Mouse (Mus musculus) heart, adult 8-10 months (tissue): ENCODE data around the gene Gm47429. TPM values are rescaled to one million over a fixed set of nuclear protein-coding genes. Genes with fewer than 3 reads are reported as not detected.
"Not testable (repeated sequence)": the region's sequence is repeated elsewhere in the genome, so short reads cannot be mapped to it uniquely, and the experiment has no call there.

Source experiments
- DNase-seq: peaks from one replicate; pipeline ENCODE4 v3.0.0; 2022; ENCODE audit warnings: low spot score
- total RNA-seq, 4 experiments: library from RNA; stranded (reverse); gene quantifications; 2 replicates each; pipeline ENCODE4 v1.2.4; 2022

The Gm47429 gene
- not detected for total RNA-seq

DNA sequence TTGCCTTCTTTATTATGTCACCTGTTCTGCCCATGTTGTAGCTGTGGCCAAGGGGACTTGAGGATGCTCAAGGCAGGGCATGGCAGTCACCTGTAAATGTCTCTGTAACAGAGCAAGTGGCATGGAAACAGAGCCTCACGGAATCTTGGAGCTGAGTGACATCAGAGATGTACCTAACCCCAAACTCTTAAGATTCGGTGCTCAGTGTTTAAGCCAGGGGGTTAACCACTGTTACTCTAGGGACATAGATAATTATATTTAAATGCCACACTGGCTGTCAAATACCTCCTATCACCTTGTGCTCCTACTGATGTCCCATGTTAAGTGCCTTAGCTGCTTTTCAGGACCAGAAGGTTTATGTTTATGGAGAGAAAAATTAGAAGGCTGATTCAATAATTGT lies at the start of gene Gm47429:
Gm47429 (minus strand) TSS at position 101 of the 400 bp plus-strand sequence.
- DNase-seq: no peak

DNA sequence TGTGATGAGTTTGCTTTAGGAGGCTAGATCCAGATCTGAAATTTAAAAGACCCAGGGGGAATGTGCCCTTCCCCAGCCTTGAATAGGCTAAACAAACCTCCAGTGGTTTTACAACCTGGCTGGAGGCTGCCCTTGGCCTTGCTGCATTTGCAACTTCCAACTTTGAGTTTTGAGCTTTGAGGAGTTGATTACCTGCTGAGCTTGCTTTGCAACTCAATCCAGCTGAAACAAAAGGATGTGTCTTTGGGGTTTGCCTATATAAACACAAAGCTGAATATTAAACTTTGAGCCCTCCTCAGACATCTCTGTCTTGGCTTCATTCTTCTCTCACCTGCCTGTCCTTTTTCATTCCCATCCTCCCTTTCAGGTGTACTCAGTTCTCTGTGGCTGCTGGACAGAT lies 44.8 kb upstream of the Gm47429 start:
- not testable (repeated sequence) for DNase-seq

DNA sequence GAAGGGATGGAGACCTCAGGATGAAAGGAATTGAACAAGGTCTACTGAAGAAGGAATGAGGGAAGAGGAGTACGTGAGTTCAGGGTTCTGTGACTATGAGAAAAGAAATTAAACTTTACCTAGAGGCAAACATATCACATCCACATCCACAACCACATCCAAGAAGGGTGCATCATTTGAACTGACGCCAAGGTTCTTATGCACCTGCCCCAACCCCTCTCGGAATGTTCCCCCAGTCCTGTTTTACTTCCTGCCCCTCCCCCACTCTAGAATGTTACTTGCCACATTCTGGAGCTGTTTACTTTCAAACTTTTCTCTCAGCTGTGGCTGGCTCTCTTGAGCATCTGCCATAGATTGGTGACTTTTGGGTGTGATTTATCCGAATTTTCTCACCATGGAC lies 23.3 kb upstream of the Gm47429 start, which contains the start of gene Nutm2:
Nutm2 (plus strand) TSS at position 301 of the 400 bp plus-strand sequence.
- DNase-seq: no peak

DNA sequence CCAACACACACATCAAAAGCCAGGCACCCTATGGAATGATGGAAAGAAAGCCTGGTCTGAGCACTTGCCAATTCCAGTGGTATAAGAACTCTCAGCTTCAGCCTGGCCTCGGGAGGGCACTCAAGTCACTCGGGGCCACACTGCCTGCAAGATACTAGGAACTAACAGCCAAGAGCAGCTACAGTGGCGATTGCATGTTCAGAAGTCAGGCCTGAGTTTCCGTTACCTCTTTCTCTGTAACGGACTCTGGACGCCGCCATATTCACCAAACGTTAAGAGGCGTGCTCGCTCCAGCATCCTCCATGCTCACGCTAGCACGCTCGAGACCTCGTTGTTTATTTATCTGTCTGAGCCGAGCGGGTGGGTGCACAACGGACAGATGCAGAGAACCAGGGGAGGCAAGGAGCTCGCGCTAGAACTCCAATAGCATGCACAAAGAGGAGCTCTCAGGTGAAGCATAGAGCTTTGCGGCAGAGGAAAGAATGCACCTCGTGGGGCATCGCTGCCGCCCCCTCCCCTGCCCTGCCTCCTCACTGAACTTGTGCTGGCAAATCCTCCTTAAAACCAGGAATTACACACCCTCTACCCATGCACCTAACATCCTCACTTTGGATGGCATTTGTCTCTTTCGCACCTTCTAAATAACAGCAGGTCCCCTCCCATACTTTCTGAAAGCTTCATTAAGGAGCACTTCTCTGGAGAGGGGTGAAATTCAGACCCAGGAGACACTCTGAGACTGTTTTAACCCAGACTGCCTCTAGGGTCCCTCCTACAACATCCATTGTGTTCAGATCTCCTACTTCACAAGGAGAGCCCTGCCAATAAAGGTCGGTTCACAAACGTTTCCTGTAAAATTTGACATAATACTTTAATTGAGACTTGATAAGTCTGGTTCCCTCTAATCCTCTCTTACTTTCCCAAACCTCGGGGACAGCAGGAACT lies 21.2 kb upstream of the Gm47429 start:
- DNase-seq: no peak

DNA sequence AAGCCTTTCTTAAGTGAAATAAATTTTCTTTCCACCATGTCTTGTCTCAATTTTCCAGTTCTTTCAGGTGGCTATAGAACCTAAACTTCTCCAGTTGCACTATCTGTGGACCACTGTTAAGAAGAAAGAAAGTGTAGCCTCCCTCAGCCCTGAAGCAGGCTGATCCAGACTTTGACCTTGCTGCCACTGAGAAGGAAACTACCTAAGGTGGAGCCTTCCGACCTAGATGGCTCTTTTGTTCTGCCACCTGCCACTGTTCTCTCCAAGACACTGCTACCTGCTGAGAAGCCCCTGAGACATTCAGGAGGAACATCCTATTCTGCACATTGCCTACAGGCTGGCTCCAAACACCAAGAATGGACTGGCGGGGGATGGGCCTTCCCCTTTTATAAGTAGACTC lies 16.7 kb upstream of the Gm47429 start:
- not testable (repeated sequence) for DNase-seq

DNA sequence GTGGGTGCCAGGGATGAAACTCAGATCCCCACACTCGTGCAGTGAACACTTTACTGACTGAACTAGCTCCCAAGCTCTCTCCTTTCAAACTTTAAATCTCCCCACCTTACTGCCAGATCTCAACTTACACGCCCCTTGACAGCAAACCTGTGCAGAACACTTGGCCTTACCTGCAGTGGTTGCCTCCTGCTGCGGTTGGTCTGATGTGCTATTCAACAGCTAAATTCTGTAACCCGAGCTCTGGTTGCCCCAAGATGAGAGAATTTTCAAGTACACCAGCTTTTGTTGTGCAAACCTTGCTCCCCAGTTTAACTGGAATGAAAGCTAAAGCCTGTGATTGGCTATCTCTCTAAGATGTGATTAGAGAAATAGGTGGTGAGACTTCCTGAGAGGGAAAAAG lies 9.7 kb upstream of the Gm47429 start:
- no peak for DNase-seq

DNA sequence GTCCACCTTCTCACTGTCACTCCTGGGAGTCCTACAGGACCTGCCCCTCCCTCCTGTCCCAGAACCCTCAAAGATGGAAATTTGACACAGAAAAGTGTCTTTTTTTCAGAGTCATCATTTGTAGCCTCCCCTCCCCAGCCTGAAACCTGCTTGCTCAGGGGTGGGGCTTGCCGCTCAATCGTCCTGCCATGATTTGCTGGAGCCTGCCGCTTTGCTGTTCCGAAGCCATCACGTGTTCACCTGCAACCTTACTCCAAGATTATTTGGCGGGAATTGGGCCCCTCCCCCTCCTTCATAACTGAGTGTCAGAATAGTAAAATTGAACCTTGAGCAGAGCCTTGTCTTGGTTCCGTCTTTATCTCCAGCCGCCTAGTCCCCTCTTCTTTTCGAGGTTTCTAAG lies 8.6 kb upstream of the Gm47429 start:
- not testable (repeated sequence) for DNase-seq

GRCm38 (mm10) chr13:50445261-50445660 lies 1.5 kb upstream of the Gm47429 start:
- no peak for DNase-seq

GRCm38 (mm10) chr13:50426686-50427085 lies 17.0 kb downstream of the Gm47429 start:
- no peak for DNase-seq

DNA sequence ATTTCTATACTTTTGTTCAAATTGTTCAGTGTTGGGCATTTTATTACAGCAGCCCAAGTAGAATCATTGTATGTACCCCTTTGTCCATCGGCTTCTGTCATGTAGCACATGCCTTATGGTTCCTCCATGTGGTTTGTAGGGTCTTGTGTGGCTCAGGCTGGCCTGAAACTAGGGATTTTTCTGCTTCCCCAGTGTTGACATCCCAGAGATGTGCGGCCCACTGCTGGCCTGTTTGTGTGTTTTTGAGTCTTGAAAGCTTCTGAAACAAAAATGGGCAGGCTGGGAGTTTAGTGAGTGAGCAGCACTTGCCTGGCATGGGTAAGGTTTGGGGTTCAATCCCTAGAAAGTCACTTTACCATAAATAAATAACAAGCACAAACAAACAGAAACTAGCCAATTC lies 19.2 kb downstream of the Gm47429 start:
- no peak for DNase-seq

DNA sequence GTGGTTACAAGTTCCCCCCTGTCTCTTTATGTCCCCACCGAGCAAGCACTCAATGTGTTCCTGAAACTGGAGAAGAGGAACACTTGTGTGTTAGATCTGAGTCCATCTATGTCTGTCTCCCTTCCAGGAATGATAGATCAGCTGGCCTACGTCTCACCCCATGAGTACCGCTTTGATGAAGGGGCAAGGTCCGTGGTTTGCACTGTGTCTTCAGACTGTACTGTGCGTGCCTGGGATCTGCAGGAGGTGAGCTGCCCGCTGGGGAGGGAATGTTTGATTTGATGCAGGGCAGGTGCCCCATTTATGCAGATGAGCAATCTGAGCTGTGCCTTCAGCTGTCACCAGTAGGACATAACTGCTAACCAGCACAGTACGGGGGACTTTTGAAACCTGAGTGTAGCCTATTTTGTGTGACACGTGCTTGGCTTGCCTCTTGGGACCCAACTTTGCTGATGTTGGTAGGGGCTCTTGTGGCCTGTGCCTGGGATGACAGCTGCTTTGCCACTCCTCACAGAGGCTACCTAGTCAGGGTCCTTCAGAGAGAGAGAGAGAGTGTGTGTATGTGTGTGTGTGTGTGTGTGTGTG lies 20.0 kb downstream of the Gm47429 start:
- no peak for DNase-seq

GRCm38 (mm10) chr13:50418421-50418820 lies 25.3 kb downstream of the Gm47429 start:
- no peak for DNase-seq

GRCm38 (mm10) chr13:50417389-50418183 lies 26.1 kb downstream of the Gm47429 start, which contains the start of gene Fbxw17:
Gene Fbxw17 (plus strand): TSS chr13:50417864.
- peak; percentile 84 for DNase-seq

Other genes with a start within 250 kb of the Gm47429 start
- gene Gm906, start 193.6 kb downstream of the Gm47429 start, total RNA-seq: not detected
- gene Fbxw17, start 26.0 kb downstream of the Gm47429 start, total RNA-seq: 1 to 10 TPM; 3.1 to 5.9 (median 4.4) TPM
- not detected for gene Nutm2, start 23.4 kb upstream of the Gm47429 start, total RNA-seq
- not detected for gene Gm904, start 199.3 kb upstream of the Gm47429 start, total RNA-seq